Mouse (Mus musculus) neural tube, embryonic 11.5 days (tissue): ENCODE measurements around the gene Prkab2. TPM values are rescaled to one million over a fixed set of nuclear protein-coding genes. Genes with fewer than 3 reads are reported as not detected.

Experiments
- ATAC-seq: fragments of 200-750 bp; cut with Nextera tagmentation; 2 replicates; pipeline ENCODE4 v1.8.0; 2017; ENCODE audit warnings: moderate number of reproducible peaks, mild to moderate bottlenecking, moderate TSS enrichment, moderate library complexity; ENCODE audit not compliant: insufficient read depth, low FRiP score, low TSS enrichment
- DNase-seq: peaks from one replicate; pipeline ENCODE4 v3.0.0-alpha.2; 2015; ENCODE audit warnings: low spot score
- H3K27ac ChIP-seq: fragments of 300-500 bp; sonication (generic); 2 replicates; pipeline ENCODE4 v1.5.1; 2014; ENCODE audit warnings: low read depth, mild to moderate bottlenecking, low read length
- H3K27me3 ChIP-seq: fragments of 300-500 bp; sonication (generic); 2 replicates; pipeline ENCODE4 v1.6.1; 2014; ENCODE audit warnings: mild to moderate bottlenecking, low read length, mixed read lengths; ENCODE audit not compliant: control insufficient read depth, insufficient read depth
- H3K36me3 ChIP-seq: fragments of 300-500 bp; sonication (generic); 2 replicates; pipeline ENCODE4 v1.6.1; 2014; ENCODE audit warnings: mild to moderate bottlenecking, low read length, moderate library complexity, mixed read lengths; ENCODE audit not compliant: control insufficient read depth, insufficient read depth
- H3K4me1 ChIP-seq: fragments of 300-500 bp; sonication (generic); 2 replicates; pipeline ENCODE4 v1.6.1; 2014; ENCODE audit warnings: low read length, mixed read lengths; ENCODE audit not compliant: control insufficient read depth, insufficient read depth
- H3K4me2 ChIP-seq: fragments of 300-500 bp; sonication (generic); 2 replicates; pipeline ENCODE4 v1.6.1; 2014; ENCODE audit warnings: low read depth, mild to moderate bottlenecking, moderate library complexity
- H3K4me3 ChIP-seq: fragments of 300-500 bp; sonication (generic); 2 replicates; pipeline ENCODE4 v1.5.1; 2014; ENCODE audit warnings: low read depth, low read length
- H3K9ac ChIP-seq: fragments of 300-500 bp; sonication (generic); 2 replicates; pipeline ENCODE4 v1.6.1; 2014; ENCODE audit warnings: mild to moderate bottlenecking, low read length
- H3K9me3 ChIP-seq: fragments of 300-500 bp; sonication (generic); 2 replicates; pipeline ENCODE4 v1.6.1; 2016; ENCODE audit warnings: low read length; ENCODE audit not compliant: control insufficient read depth
- WGBS: fragments of 180-500 bp; shearing (Covaris S2); extraction: QIAGEN DNeasy Blood & Tissue Kit; methylation state at CpG from one replicate; pipeline ENCODE4 v1.1.7; 2014; 5-methylcytosine and 5-hydroxymethylcytosine counted together
- microRNA-seq: library from miRNA; unstranded; fragments of <30 nt; microRNA quantifications from one replicate; pipeline ENCODE4, GENCODE M21; 2016
- polyA plus RNA-seq: library from polyadenylated mRNA; unstranded; fragments of >200 nt; fragmentation: Nextera tagmentation; extraction: Ambion mirVana; gene quantifications from 2 replicates; pipeline ENCODE4 v1.2.1, GENCODE M21; 2014

Prkab2 gene
- polyA plus RNA-seq, 1 experiment from 2014 or later: 7.2 TPM

DNA sequence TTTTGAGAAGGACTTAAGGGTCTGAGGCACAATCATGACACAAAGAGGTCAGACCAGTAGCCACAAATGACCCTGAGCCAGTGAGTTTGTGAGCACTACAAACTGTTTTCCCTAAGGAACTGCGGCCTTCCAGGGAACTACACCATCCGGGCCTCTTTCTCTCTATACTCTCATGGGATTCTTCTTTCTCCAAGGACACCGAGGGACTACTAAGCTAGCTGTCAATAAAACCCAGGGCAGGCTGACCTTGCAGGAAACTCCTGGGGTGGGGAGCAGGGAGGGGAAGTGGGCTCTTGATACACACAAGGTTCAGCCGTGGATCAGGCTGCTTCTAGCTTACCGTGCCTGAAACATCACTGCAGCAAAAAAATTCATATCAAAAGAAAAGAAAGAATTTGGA is 52.9 kb downstream of the Prkab2 start:
- no peaks in the 10 kb centered on the region for H3K4me1 ChIP-seq
- ATAC-seq: no peak
- H3K9me3 ChIP-seq: no peaks in the 10 kb centered on the region
- no peak overlapping the region for H3K27ac ChIP-seq
- no peaks in the 10 kb centered on the region for H3K36me3 ChIP-seq
- H3K4me3 ChIP-seq: no peak overlapping the region
- no peak overlapping the region for H3K9ac ChIP-seq
- no peaks in the 10 kb centered on the region for H3K27me3 ChIP-seq
- WGBS: 76% methylated on average over 5 of the region's 5 CpGs
- H3K4me2 ChIP-seq: no peak overlapping the region
- no peak for DNase-seq

DNA sequence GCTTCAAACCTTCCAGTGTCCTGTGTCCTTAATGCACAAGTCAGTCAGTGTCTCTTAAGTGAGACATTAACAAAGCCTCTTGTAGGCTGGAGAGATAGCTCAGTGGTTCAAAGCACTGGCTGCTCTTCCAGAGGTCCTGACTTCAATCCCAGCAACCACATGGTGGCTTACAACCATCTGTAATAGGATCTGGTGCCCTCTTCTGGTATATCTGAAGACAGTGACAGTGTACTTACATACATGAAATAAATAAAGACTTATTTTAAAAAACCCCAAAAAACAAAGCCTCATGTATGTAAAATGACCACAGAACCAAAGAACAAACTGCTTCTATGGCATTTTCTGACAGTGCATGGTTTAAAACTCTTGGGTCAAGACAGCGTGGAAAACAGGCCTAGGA is 57.9 kb downstream of the Prkab2 start:
- H3K4me3 ChIP-seq: no peak overlapping the region
- H3K4me1 ChIP-seq: no peaks in the 10 kb centered on the region
- no peak overlapping the region for H3K9ac ChIP-seq
- ATAC-seq: no peak
- no peak overlapping the region for H3K4me2 ChIP-seq
- no peak for DNase-seq
- H3K36me3 ChIP-seq: no peaks in the 10 kb centered on the region
- H3K9me3 ChIP-seq: no peaks in the 10 kb centered on the region
- no peaks in the 10 kb centered on the region for H3K27me3 ChIP-seq
- 94% methylated on average over 1 of the region's 1 CpGs for WGBS
- H3K27ac ChIP-seq: no peak overlapping the region

DNA sequence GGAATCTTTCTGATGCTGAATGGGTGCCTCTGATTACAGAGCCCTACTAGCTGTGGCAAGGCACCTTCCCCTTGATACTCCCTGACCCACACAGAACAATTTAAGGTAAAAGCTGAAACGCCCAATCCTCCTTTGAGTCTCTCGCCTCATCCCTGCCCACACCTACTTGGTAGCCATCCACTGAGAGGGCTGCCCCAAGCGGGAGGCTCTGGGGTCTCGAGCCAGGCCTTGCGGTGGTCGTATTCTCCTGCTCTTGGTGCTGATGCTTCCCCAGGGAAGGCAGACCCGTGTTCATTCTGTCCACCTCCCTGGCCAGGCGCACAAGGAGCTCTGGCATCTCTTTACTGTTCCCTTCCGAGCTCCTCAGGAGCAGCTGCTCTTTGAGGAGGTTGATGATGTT is 61.1 kb downstream of the Prkab2 start:
- Histone ChIP-seq H3K4me3 (no peak overlapping the region), H3K27me3 (no peaks in the 10 kb centered on the region), H3K4me1 (no peaks in the 10 kb centered on the region), H3K27ac (no peak overlapping the region), H3K4me2 (no peak overlapping the region), H3K9me3 (no peaks in the 10 kb centered on the region), H3K9ac (no peak overlapping the region), H3K36me3 (no peaks in the 10 kb centered on the region)
- no peak for ATAC-seq
- 87% methylated on average over 9 of the region's 9 CpGs for WGBS
- no peak for DNase-seq

Small RNA genes lying within 50 kb of the gene (microRNA-seq; reads per million reads assigned to microRNA genes)
- not detected for gene Mir7225

Other genes with a start within 250 kb of the Prkab2 start
- gene Olfr1402, start 236.2 kb upstream of the Prkab2 start, polyA plus RNA-seq: not detected in 2 replicates
- gene Chd1l, start 48.0 kb upstream of the Prkab2 start, polyA plus RNA-seq: 17.6 and 18.6 TPM in 2 replicates
- gene Fmo5, start 29.4 kb upstream of the Prkab2 start, polyA plus RNA-seq: 0.94 and 1.2 TPM in 2 replicates
- gene Gm17651, start 16.5 kb downstream of the Prkab2 start, polyA plus RNA-seq: not detected in 2 replicates
- gene Pde4dip, start 230.5 kb downstream of the Prkab2 start, polyA plus RNA-seq: 40.6 and 49.7 TPM in 2 replicates
- gene Sec22b, start 243.0 kb downstream of the Prkab2 start, polyA plus RNA-seq: 136 and 138 TPM in 2 replicates